Mouse (Mus musculus): ENCODE measurements around the gene Dmc1. TPM values are rescaled to one million over a fixed set of nuclear protein-coding genes. Genes with fewer than 3 reads are reported as not detected.
A peak's percentile ranks its signal among the peaks of the same experiment; 100 is the strongest.

The Dmc1 gene
- total RNA-seq, 2 experiments from 2014 or later: 2.0 to 6.7 TPM

- no peak for ATAC-seq (replicated peaks; ENCODE audit: low FRiP score, poor library complexity, severe bottlenecking)
Observed at GRCm38 (mm10) chr15:79576947-79577346, 28.0 kb downstream of the Dmc1 start.

DNA sequence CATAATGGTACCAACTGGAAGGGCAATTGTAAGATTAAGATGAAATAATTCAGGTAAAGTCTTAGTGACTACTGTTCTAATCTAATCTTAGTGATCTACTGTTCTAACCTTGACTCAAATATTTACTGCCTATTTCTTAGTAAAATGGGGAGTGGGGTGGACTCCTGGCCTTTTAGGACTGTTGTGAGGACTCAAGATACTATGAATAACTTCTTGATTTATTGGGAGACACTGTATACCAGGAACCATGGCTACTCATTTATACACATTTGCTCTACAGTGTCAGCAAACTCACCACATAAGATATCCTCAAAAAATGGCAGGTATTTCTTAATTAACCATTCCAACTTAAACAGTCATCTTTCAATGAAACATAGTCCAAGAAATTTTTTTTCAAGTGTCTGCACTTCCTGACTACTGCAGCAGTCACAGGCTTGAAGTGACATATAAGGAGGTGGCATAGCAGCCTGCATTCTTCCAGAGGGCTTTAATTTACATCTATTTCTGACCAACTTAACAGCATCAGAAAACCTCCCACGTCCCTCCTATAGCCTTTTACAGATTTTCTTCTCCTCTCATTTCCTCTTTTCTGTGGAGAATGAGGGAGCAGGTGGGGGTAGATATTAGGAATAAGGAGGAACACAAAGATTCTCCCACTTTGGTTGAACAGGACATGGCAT lies 29.2 kb downstream of the Dmc1 start:
- ATAC-seq (replicated peaks; ENCODE audit: low FRiP score, poor library complexity, severe bottlenecking): no peak

DNA sequence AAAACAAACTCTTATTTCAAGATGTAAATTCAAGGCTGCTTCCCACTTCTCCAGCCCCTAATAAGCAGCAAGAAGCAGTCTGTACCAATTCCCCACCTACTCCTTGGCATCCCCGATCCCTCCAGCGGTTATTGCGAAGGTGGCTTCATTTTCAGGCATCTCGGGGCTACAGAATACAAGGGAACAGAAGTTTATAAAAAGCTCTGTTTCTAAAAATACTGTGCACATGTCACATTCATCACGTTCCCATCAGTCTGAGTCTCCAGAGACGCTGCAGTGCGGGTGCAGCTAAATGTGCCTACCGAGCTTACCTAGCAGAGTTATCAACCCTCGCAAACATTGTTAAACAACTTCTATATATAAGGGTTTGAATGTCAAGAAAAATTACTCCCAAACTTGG lies 42.5 kb downstream of the Dmc1 start:
- ATAC-seq (replicated peaks; ENCODE audit: low FRiP score, poor library complexity, severe bottlenecking): no peak

GRCm38 (mm10) chr15:79559649-79560048 lies 45.3 kb downstream of the Dmc1 start:
- ATAC-seq (replicated peaks; ENCODE audit: low FRiP score, poor library complexity, severe bottlenecking): no peak

DNA sequence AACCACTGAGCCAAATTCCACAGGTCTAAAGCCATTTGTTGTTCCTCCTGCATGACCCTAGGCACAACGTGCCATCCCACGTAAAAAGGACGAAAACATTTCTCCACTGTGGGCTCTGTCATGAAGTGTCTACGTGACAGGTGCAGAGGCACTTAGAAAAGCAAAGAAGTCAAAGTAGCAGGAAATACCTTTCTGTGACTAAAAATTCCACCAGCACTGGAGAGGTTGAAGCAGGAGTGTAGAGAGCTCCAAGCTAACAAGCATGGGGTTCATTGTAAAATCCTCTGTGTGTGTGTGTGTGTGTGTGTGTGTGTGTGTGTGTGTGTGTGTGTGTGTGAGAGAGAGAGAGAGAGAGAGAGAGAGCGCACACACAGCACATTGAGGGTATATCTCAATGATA lies 52.3 kb downstream of the Dmc1 start:
- no peak for ATAC-seq (replicated peaks; ENCODE audit: low FRiP score, poor library complexity, severe bottlenecking)

DNA sequence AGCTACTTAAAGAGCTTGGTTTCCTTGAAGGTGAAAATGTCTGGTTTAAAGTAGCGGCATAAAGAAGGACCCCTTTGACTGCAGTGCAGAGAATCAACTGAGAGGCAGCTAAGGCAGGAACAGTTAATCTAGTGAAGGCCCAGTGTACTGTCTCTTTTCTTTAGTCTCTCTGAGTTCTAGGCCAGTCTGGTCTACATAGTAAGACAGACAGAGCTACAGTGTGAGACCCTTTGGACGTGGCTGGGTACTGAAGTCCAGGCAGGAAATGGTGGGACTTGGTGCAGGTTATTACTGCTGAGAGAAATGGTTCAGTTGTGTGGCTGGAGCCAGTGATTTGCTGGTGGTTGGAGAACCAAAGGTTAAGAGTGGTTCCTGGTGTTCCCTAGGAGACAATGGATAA lies 56.7 kb downstream of the Dmc1 start:
- no peak for ATAC-seq (replicated peaks; ENCODE audit: low FRiP score, poor library complexity, severe bottlenecking)

DNA sequence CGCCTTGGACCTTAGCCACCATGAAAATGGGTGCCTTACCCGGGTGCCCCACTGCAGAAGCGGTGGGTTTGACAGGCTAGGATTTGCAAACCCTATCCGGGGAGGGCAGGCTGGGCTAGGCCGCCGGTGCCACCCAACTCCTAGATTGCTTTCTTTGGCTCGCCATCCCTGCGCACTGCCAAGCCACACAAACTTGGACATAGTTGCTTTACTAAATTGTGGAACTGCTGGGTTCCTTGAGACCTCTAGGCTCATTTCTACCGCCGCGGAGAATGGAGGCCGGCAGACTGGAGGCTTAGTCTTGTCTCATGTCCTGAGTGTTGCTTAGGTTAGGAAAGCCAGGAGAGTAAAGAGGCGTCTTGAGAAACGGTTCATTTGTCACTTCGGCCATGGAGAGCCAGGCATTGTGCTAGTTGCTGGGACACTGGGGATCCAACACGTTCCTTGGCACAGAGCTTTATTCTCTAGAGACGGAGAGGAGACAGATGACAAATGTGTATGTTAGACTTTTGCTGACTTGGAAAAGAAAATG lies 57.6 kb downstream of the Dmc1 start:
- peak; percentile 15; the same call in 1 of the 2 replicates for ATAC-seq (replicated peaks; ENCODE audit: low FRiP score, poor library complexity, severe bottlenecking)

GRCm38 (mm10) chr15:79546410-79547288 lies 58.3 kb downstream of the Dmc1 start, which contains the start of gene Ddx17:
Ddx17 (minus strand) TSS chr15:79546741.
- ATAC-seq (replicated peaks; ENCODE audit: low FRiP score, poor library complexity, severe bottlenecking): peak; percentile 92

GRCm38 (mm10) chr15:79545921-79546399 lies 58.9 kb downstream of the Dmc1 start:
- ATAC-seq (replicated peaks; ENCODE audit: low FRiP score, poor library complexity, severe bottlenecking): peak; percentile 44

DNA sequence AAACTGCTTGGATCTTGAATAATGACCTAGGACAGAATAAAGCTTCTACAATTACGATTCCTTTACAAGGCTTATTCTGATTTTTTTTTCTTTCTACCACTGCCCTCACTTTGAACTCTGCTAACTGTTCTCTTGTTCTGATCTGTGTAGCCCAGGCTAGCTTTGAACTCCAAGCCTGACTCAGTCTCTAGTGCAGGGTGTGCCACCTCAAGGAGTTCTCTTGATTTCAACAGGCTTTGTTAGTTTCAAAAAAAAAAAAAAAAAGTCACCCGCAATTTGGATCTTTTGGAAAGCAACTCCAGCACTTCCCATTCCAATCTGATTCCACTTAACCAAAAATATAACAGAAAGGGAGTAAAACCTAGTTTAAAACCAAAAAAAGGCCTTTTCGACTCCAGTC lies 59.4 kb downstream of the Dmc1 start:
- no peak for ATAC-seq (replicated peaks; ENCODE audit: low FRiP score, poor library complexity, severe bottlenecking)

GRCm38 (mm10) chr15:79543968-79544367 lies 60.9 kb downstream of the Dmc1 start:
- no peak for ATAC-seq (replicated peaks; ENCODE audit: low FRiP score, poor library complexity, severe bottlenecking)

GRCm38 (mm10) chr15:79533796-79534195 lies 71.1 kb downstream of the Dmc1 start:
- ATAC-seq (replicated peaks; ENCODE audit: low FRiP score, poor library complexity, severe bottlenecking): no peak

DNA sequence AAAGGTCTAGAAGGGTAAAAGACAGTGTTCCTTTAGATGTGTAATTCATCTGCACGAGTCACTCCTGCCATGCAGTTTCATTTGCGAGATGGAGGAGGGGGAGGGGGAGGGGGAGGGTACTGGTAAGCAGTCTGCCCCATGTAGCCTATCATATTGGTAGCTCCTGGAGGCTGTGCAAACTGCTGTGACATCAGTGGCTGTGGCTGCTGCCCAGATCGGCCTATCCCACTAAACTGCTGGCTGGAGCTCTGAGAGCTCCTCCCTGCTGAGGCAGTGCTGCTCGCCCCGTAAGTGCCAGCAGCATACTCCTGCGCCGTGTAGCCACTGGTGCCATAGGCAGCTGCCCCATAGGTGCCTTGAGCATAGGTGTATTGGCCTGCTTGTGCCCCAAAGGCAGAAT lies 75.0 kb downstream of the Dmc1 start:
- ATAC-seq (replicated peaks; ENCODE audit: low FRiP score, poor library complexity, severe bottlenecking): no peak

DNA sequence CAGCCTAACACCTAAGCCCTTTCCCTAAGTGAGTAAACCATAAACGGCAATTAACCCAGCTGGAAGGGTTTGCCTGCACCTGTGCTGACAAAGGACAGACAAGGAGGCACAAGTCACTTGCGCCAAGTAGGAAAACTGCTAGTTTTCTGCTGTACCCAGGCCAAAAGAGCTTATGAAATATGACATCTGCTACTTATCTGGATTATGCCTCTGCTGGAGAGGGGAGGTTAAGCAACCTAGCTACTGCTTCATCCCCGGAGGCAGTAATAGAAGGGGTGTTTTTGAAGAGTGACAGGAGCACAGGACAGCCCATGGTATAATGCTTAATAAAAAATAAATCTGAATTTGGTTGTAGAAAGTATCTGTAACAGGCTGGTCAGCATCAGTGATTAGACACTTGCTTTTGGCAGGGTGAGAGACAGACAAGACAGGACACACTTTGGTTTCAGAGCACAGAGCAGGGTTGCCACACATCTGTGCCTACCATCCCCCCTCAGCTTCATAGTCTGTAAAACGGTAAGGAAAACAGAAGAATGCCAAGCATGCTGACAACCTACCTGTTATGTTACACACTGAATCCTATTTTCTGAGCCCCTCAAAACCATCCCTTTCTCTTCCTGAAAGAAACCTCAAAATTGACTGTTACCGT lies 76.8 kb downstream of the Dmc1 start:
- ATAC-seq (replicated peaks; ENCODE audit: low FRiP score, poor library complexity, severe bottlenecking): no peak

- no peak for ATAC-seq (replicated peaks; ENCODE audit: low FRiP score, poor library complexity, severe bottlenecking)
Observed at GRCm38 (mm10) chr15:79527192-79527591, 77.7 kb downstream of the Dmc1 start.

DNA sequence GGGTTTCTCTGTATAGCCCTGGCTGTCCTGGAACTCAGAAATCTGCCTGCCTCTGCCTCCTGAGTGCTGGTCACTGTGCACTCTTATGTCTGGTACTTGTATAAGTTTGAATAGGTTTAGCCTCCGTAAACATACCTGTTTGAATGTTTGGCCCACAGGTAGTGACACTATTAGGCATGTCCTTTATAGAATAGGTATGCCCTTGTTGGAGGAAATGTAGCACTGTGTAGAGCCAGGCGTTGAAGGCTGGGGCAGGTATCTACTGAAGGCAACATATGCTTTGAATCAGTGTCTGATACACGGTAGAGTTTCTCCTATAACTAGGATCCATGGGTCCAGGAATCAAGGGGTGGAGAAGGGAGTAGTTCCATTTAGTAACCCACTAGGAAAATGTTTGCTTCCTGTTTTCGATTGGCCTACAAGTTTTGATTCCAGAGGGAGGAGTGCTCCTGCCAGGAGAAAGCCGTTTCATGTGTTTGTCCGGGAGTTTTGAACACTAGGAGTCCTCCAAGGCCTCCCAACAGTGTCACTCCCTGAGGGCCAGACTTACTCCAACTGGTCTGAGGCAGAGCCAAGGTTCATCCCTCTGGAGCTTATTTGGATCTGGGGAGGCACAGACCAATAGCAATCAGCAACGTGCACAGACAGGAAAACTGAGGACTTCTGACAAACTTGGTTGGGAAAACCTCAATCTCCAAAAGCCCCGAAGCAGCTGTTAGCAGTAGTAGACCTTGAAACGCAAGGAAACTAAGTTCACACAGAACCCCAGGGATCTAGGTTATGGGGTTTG lies 78.7 kb downstream of the Dmc1 start:
- ATAC-seq (replicated peaks; ENCODE audit: low FRiP score, poor library complexity, severe bottlenecking): no peak

- no peak for ATAC-seq (replicated peaks; ENCODE audit: low FRiP score, poor library complexity, severe bottlenecking)
Observed at GRCm38 (mm10) chr15:79525564-79525963, 79.3 kb downstream of the Dmc1 start.

DNA sequence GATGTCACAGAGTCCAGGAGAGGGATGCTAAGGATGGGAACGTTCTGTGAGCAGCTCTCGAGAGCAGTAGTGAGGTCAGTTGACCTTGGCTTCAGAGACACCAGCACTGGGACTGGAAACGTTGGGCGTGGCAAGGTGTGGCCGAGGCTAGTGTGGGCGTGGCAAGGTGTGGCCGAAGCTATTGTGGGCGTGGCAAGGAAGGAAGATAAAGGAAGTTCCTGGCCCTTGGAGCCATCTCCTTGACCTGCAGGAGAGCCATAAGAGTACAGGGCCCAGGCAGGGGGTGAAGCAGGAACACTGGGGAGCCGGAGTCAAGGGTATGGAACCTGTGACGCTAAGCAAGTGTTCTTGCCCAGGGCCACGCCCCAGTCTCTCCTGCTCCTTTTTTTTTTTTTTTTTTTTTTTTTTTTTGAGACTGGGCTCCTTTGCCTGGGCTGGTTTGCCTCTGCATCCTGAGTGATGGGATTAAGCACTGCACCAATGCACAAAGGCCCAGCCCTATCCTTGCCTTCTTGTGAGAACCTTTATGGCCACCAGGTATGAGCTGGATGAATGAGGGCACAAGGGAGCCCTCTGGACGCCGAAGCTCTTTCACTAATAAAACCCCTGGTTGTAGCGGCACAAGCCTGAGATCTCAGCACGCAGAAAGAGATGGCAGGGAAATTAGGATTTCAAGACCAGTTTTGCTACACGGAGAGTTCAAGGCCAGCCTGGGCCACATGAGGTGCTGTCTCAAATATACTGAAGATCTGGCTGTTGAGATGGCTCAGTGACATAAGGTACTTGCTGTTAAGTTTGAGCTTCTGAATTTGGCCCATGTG lies 85.3 kb downstream of the Dmc1 start:
- 0 out of 2 replicates have a peak, but pooled peaks have one; percentile 30 for ATAC-seq (replicated peaks; ENCODE audit: low FRiP score, poor library complexity, severe bottlenecking)

GRCm38 (mm10) chr15:79518571-79518970 lies 86.3 kb downstream of the Dmc1 start:
- no peak for ATAC-seq (replicated peaks; ENCODE audit: low FRiP score, poor library complexity, severe bottlenecking)

Measured in erythroblast, adult 5-6 weeks (primary cell).